Mouse (Mus musculus) lung, embryonic 14.5 days (tissue): ENCODE data around the gene Cfap58. TPM values are rescaled to one million over a fixed set of nuclear protein-coding genes. Genes with fewer than 3 reads are reported as not detected.

ENCODE experiments used
- ATAC-seq: fragments of 200-750 bp; cut with Nextera tagmentation; 2 replicates; pipeline ENCODE4 v1.8.0; 2017; ENCODE audit warnings: mild to moderate bottlenecking, moderate TSS enrichment, moderate library complexity; ENCODE audit not compliant: insufficient read depth
- DNase-seq: peaks from one replicate; pipeline ENCODE4 v3.0.0-alpha.2; 2015
- H3K27ac ChIP-seq: fragments of 300-500 bp; sonication (generic); 2 replicates; pipeline ENCODE4 v1.5.1; 2014; ENCODE audit warnings: low read depth, mild to moderate bottlenecking, moderate library complexity
- H3K27me3 ChIP-seq: fragments of 300-500 bp; sonication (generic); 2 replicates; pipeline ENCODE4 v1.6.1; 2014; ENCODE audit warnings: low read length, control low read depth; ENCODE audit not compliant: insufficient read depth
- H3K36me3 ChIP-seq: fragments of 300-500 bp; sonication (generic); 2 replicates; pipeline ENCODE4 v1.6.1; 2014; ENCODE audit warnings: control low read depth; ENCODE audit not compliant: insufficient read depth
- H3K4me1 ChIP-seq: fragments of 300-500 bp; sonication (generic); 2 replicates; pipeline ENCODE4 v1.6.1; 2014; ENCODE audit warnings: antibody characterized with exemption, control low read depth; ENCODE audit not compliant: insufficient read depth
- H3K4me2 ChIP-seq: fragments of 300-500 bp; sonication (generic); 2 replicates; pipeline ENCODE4 v1.6.1; 2014; ENCODE audit warnings: mild to moderate bottlenecking
- H3K4me3 ChIP-seq: fragments of 300-500 bp; sonication (generic); 2 replicates; pipeline ENCODE4 v1.5.1; 2014; ENCODE audit warnings: low read depth, low read length
- H3K9ac ChIP-seq: fragments of 300-500 bp; sonication (generic); 2 replicates; pipeline ENCODE4 v1.6.1; 2014
- H3K9me3 ChIP-seq: fragments of 300-500 bp; sonication (generic); 2 replicates; pipeline ENCODE4 v1.6.1; 2016; ENCODE audit warnings: low read depth, low read length, control low read depth
- CTCF ChIP-seq: IDR thresholded peaks from 2 replicates; pipeline ENCODE4 v1.5.1; 2016; ENCODE audit warnings: antibody characterized with exemption, low read depth
- WGBS: fragments of 180-500 bp; shearing (Covaris S2); extraction: QIAGEN DNeasy Blood & Tissue Kit; methylation state at CpG from one replicate; pipeline ENCODE4 v1.1.7; 2014; 5-methylcytosine and 5-hydroxymethylcytosine counted together
- microRNA-seq: library from miRNA; unstranded; fragments of <30 nt; microRNA quantifications from one replicate; pipeline ENCODE4, GENCODE M21; 2016; ENCODE audit warnings: borderline number of aligned reads
- polyA plus RNA-seq: library from polyadenylated mRNA; unstranded; fragments of >200 nt; fragmentation: Nextera tagmentation; extraction: Ambion mirVana; gene quantifications from 2 replicates; pipeline ENCODE4 v1.2.1, GENCODE M21; 2014

Cfap58 gene
- polyA plus RNA-seq, 1 experiment from 2014 or later: not detected

DNA sequence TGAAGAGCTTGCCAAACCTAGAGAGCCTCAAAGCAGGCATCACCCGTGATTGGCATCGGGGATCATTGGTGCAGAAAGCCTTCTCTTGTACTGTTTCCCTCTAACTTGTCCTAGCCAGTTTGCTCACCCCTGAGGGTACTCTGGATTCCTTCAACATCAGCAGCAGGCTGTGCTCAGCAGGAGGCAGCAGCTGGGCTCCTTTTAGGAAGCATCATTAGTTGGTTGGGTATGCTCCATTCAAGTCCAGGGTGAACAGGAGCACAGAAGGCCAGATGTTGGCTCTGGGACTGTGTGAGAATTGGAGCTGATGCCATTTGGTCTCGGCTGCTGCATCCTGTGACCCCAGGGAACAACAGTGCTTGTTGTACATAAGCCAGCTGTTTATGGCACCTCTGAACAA lies 142.2 kb downstream of the Cfap58 start:
- DNase-seq (peak; percentile 73), ATAC-seq (peak; percentile 86)
- Histone ChIP-seq H3K9me3 (no peaks in the 10 kb centered on the region), H3K4me3 (no peak overlapping the region), H3K27ac (no peak overlapping the region), H3K9ac (no peak overlapping the region), H3K4me1 (no peaks in the 10 kb centered on the region), H3K4me2 (no peak overlapping the region), H3K36me3 (no peaks in the 10 kb centered on the region), H3K27me3 (no peaks in the 10 kb centered on the region)
- no peak for TF ChIP-seq CTCF
- WGBS: 50% methylated on average over 3 of the region's 3 CpGs

DNA sequence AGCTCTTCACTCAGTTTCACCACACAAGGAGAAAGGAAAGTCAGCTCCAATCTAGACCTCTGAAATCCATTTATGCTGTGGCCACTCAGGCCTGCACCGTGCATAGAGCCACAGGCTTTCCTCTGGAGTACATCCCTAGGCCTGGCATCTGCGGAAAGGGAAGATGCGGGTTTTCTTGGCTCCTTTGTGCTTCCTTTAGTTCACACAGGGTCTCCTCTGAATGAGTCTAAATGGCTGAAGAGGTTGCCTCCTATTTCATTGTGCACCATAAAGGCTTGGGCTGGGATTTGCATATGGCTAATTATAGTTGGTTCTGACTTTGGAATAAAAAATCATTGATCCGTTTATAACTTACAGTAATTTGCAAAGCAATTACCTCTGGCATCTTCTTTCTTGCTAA lies 144.0 kb downstream of the Cfap58 start:
- no peaks in the 10 kb centered on the region for H3K36me3 ChIP-seq
- H3K4me2 ChIP-seq: no peak overlapping the region
- no peaks in the 10 kb centered on the region for H3K27me3 ChIP-seq
- no peak overlapping the region for H3K9ac ChIP-seq
- DNase-seq: no peak
- no peaks in the 10 kb centered on the region for H3K9me3 ChIP-seq
- H3K4me1 ChIP-seq: no peaks in the 10 kb centered on the region
- H3K27ac ChIP-seq: no peak overlapping the region
- TF ChIP-seq CTCF: no peak
- no peak overlapping the region for H3K4me3 ChIP-seq
- no peak for ATAC-seq
- WGBS: 90% methylated on average over 4 of the region's 4 CpGs

Small RNA genes within 50 kb of the gene (microRNA-seq; reads per million reads assigned to microRNA genes)
- gene Gm22240: not detected

Other genes with a start within 250 kb of the Cfap58 start
- gene Col17a1, start 245.6 kb upstream of the Cfap58 start, polyA plus RNA-seq: 1.8 TPM in 2 replicates
- gene Sfr1, start 206.0 kb upstream of the Cfap58 start, polyA plus RNA-seq: 283 and 284 TPM in 2 replicates
- gene Gsto1, start 82.7 kb upstream of the Cfap58 start, polyA plus RNA-seq: 80.5 and 80.6 TPM in 2 replicates
- 0.72 and 1.4 TPM in 2 replicates for gene Gsto2, start 72.1 kb upstream of the Cfap58 start, polyA plus RNA-seq
- 0.14 and 0.15 TPM in 2 replicates for gene Cfap43, start 18.4 kb upstream of the Cfap58 start, polyA plus RNA-seq
- 14.7 and 15.2 TPM in 2 replicates for gene Itprip, start 18.4 kb upstream of the Cfap58 start, polyA plus RNA-seq